Mouse (Mus musculus) lung, embryonic 14.5 days (tissue): ENCODE data around the gene Dnhd1. TPM values are rescaled to one million over a fixed set of nuclear protein-coding genes. Genes with fewer than 3 reads are reported as not detected.

Source experiments
- ATAC-seq: fragments of 200-750 bp; cut with Nextera tagmentation; 2 replicates; pipeline ENCODE4 v1.8.0; 2017; ENCODE audit warnings: mild to moderate bottlenecking, moderate TSS enrichment, moderate library complexity; ENCODE audit not compliant: insufficient read depth
- DNase-seq: peaks from one replicate; pipeline ENCODE4 v3.0.0-alpha.2; 2015
- H3K27ac ChIP-seq: fragments of 300-500 bp; sonication (generic); 2 replicates; pipeline ENCODE4 v1.5.1; 2014; ENCODE audit warnings: low read depth, mild to moderate bottlenecking, moderate library complexity
- H3K27me3 ChIP-seq: fragments of 300-500 bp; sonication (generic); 2 replicates; pipeline ENCODE4 v1.6.1; 2014; ENCODE audit warnings: low read length, control low read depth; ENCODE audit not compliant: insufficient read depth
- H3K36me3 ChIP-seq: fragments of 300-500 bp; sonication (generic); 2 replicates; pipeline ENCODE4 v1.6.1; 2014; ENCODE audit warnings: control low read depth; ENCODE audit not compliant: insufficient read depth
- H3K4me1 ChIP-seq: fragments of 300-500 bp; sonication (generic); 2 replicates; pipeline ENCODE4 v1.6.1; 2014; ENCODE audit warnings: antibody characterized with exemption, control low read depth; ENCODE audit not compliant: insufficient read depth
- H3K4me2 ChIP-seq: fragments of 300-500 bp; sonication (generic); 2 replicates; pipeline ENCODE4 v1.6.1; 2014; ENCODE audit warnings: mild to moderate bottlenecking
- H3K4me3 ChIP-seq: fragments of 300-500 bp; sonication (generic); 2 replicates; pipeline ENCODE4 v1.5.1; 2014; ENCODE audit warnings: low read depth, low read length
- H3K9ac ChIP-seq: fragments of 300-500 bp; sonication (generic); 2 replicates; pipeline ENCODE4 v1.6.1; 2014
- H3K9me3 ChIP-seq: fragments of 300-500 bp; sonication (generic); 2 replicates; pipeline ENCODE4 v1.6.1; 2016; ENCODE audit warnings: low read depth, low read length, control low read depth
- CTCF ChIP-seq: IDR thresholded peaks from 2 replicates; pipeline ENCODE4 v1.5.1; 2016; ENCODE audit warnings: antibody characterized with exemption, low read depth
- WGBS: fragments of 180-500 bp; shearing (Covaris S2); extraction: QIAGEN DNeasy Blood & Tissue Kit; methylation state at CpG from one replicate; pipeline ENCODE4 v1.1.7; 2014; 5-methylcytosine and 5-hydroxymethylcytosine counted together
- polyA plus RNA-seq: library from polyadenylated mRNA; unstranded; fragments of >200 nt; fragmentation: Nextera tagmentation; extraction: Ambion mirVana; gene quantifications from 2 replicates; pipeline ENCODE4 v1.2.1, GENCODE M21; 2014

Dnhd1 gene
- polyA plus RNA-seq, 1 experiment from 2014 or later: 0.84 TPM

GRCm38 (mm10) chr7:105640233-105640893, 10.3 kb upstream of the Dnhd1 start, which contains the start of the genes Arfip2 and Gm45799:
Gene Arfip2 (minus strand): TSS chr7:105640416.
Gene Gm45799 (plus strand): TSS chr7:105640552.
- under 1% methylated on average over 45 of the region's 45 CpGs for WGBS
- Histone ChIP-seq H3K9ac (peak within 1 kb of the TSS; percentile 81), H3K4me1 (no peaks in the 10 kb centered on the region), H3K36me3 (peaks cover 45% of the 10 kb centered on the region), H3K4me3 (peak within 1 kb of the TSS; percentile 70), H3K27ac (peak within 1 kb of the TSS; percentile 90), H3K4me2 (peak within 1 kb of the TSS; percentile 70), H3K9me3 (no peaks in the 10 kb centered on the region), H3K27me3 (no peaks in the 10 kb centered on the region)
- peak; percentile 100 for DNase-seq
- peak; percentile 96 for ATAC-seq
- no peak for TF ChIP-seq CTCF

- peak; percentile 39 for DNase-seq
- Histone ChIP-seq H3K4me3 (peak overlapping the region; percentile 70), H3K9me3 (no peaks in the 10 kb centered on the region), H3K4me2 (peak overlapping the region; percentile 70), H3K36me3 (peaks cover 40% of the 10 kb centered on the region), H3K27ac (peak overlapping the region; percentile 90), H3K9ac (peak overlapping the region; percentile 81), H3K4me1 (no peaks in the 10 kb centered on the region), H3K27me3 (no peaks in the 10 kb centered on the region)
- no peak for ATAC-seq
- WGBS: 0% methylated on average over 18 of the region's 18 CpGs
- TF ChIP-seq CTCF: 0 out of 2 replicates have a peak, but pooled peaks have one; percentile 1
These were observed 9.8 kb upstream of the Dnhd1 start for GRCm38 (mm10) chr7:105640894-105641255.

GRCm38 (mm10) chr7:105641936-105642335, 8.7 kb upstream of the Dnhd1 start:
- Histone ChIP-seq H3K36me3 (peaks cover 30% of the 10 kb centered on the region), H3K4me3 (peak overlapping the region; percentile 5; the same call in 1 of the 2 replicates), H3K9ac (no peak overlapping the region), H3K9me3 (no peaks in the 10 kb centered on the region), H3K4me2 (peak overlapping the region; percentile 70), H3K4me1 (no peaks in the 10 kb centered on the region), H3K27ac (peak overlapping the region; percentile 33; the same call in 1 of the 2 replicates), H3K27me3 (no peaks in the 10 kb centered on the region)
- no peak for ATAC-seq
- DNase-seq: no peak
- 0 out of 2 replicates have a peak, but pooled peaks have one; percentile 8 for TF ChIP-seq CTCF
- 67% methylated on average over 3 of the region's 3 CpGs for whole genome bisulfite sequencing

- H3K27ac ChIP-seq: no peak overlapping the region
- H3K27me3 ChIP-seq: no peaks in the 10 kb centered on the region
- no peaks in the 10 kb centered on the region for H3K36me3 ChIP-seq
- no peak overlapping the region for H3K4me3 ChIP-seq
- H3K4me2 ChIP-seq: peak overlapping the region; percentile 38; the same call in 1 of the 2 replicates
- TF ChIP-seq CTCF: no peak
- no peak overlapping the region; the same call in 1 of the 2 replicates for H3K9ac ChIP-seq
- peak; percentile 58; the same call in 1 of the 2 replicates for ATAC-seq
- no peaks in the 10 kb centered on the region for H3K9me3 ChIP-seq
- WGBS: 12% methylated on average over 13 of the region's 13 CpGs
- no peaks in the 10 kb centered on the region for H3K4me1 ChIP-seq
- peak; percentile 8 for DNase-seq
These were observed 35.0 kb downstream of the Dnhd1 start for GRCm38 (mm10) chr7:105685541-105686197.

- Histone ChIP-seq H3K27me3 (no peaks in the 10 kb centered on the region), H3K4me2 (no peak overlapping the region), H3K4me1 (no peaks in the 10 kb centered on the region), H3K9ac (no peak overlapping the region), H3K9me3 (no peaks in the 10 kb centered on the region), H3K4me3 (no peak overlapping the region), H3K27ac (no peak overlapping the region), H3K36me3 (no peaks in the 10 kb centered on the region)
- ATAC-seq: no peak
- 86% methylated on average over 1 of the region's 1 CpGs for WGBS
- no peak for DNase-seq
- TF ChIP-seq CTCF: no peak
These were observed 40.2 kb downstream of the Dnhd1 start for GRCm38 (mm10) chr7:105690875-105691274.

GRCm38 (mm10) chr7:105703184-105703583, 52.6 kb downstream of the Dnhd1 start:
- Histone ChIP-seq H3K4me1 (no peaks in the 10 kb centered on the region), H3K9me3 (no peaks in the 10 kb centered on the region), H3K27me3 (no peaks in the 10 kb centered on the region), H3K4me3 (no peak overlapping the region), H3K36me3 (no peaks in the 10 kb centered on the region), H3K4me2 (no peak overlapping the region), H3K27ac (no peak overlapping the region), H3K9ac (no peak overlapping the region)
- ATAC-seq (no peak), DNase-seq (no peak)
- WGBS: 77% methylated on average over 16 of the region's 16 CpGs
- TF ChIP-seq CTCF: no peak

DNA sequence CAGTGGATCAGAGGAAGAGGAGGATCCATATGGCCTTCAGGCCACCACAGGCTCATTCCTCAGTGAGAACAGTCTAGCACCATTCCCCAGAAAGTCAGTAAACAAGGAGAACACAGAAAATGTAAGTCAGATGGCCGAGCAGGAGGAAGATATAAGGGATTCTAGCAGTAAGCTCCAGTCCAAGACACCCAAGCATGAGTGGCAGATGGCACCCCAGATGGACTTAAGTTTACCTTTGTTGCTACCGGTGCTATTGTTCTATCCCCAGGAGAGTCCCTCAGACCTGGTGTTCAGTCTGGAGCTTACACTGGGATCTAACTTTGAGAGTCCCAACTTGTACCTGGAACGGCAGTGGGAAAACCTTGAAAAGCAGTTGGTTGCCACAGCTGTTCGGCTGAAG, 53.2 kb downstream of the Dnhd1 start:
- WGBS: 80% methylated on average over 4 of the region's 4 CpGs
- no peak overlapping the region for H3K4me2 ChIP-seq
- no peak overlapping the region for H3K27ac ChIP-seq
- no peaks in the 10 kb centered on the region for H3K27me3 ChIP-seq
- TF ChIP-seq CTCF: no peak
- H3K4me1 ChIP-seq: no peaks in the 10 kb centered on the region
- no peaks in the 10 kb centered on the region for H3K36me3 ChIP-seq
- no peak for DNase-seq
- H3K9me3 ChIP-seq: no peaks in the 10 kb centered on the region
- H3K9ac ChIP-seq: no peak overlapping the region
- no peak for ATAC-seq
- H3K4me3 ChIP-seq: no peak overlapping the region
